Mouse (Mus musculus) right cerebral cortex, postnatal 4 days (tissue): ENCODE results near the gene Kcnmb2.

Experiments
- DNase-seq: peaks from one replicate; pipeline ENCODE4 v3.0.0-alpha.2; 2022

Kcnmb2 gene

DNA sequence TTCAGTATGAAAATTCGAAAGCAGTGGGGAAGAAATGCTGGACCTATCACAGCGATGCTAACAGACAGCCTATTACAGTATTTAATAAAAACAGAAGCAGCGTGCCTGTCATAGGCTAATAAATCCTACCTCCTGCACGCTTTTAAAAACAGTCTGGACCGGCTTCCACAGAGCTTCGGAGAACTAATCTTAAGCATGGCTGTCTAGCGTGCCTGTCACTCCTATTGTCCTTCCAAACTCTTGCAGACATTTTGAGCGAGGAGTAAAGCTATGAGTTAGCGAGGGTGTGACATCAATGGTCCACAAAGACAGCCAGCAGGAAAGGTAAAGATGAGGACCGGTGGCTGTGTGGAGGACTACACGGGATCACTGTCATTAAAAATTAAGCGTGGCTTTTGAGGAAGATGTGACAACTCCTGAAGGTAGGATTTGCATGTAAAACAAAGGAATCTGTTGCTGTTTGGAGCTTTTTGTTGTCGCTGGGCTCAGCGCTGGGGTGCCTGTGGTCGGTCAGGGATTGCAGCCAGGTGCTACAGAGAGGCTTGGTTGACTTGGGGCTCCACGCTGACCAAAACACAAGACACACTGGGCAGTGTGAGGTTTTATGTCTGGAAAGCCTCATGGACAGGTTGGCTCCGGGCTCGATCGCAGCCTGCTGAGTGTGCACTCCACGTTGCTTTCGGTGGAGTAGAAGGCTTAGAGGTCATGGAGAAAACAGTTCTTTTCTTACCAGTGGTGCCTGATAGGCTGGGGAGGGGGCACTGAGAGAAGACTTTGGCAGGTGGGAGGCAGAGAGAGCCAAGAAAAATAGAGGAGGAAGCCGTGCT is at the start of gene Kcnmb2:
Gene Kcnmb2, plus strand, starts transcription at position 4 of the 827 bp plus-strand sequence.
- peak; percentile 23 for DNase-seq

- DNase-seq, result no peak
Observed at GRCm38 (mm10) chr3:31863522-31863921, 38.8 kb upstream of the Kcnmb2 start.

- no peak for DNase-seq
Observed at GRCm38 (mm10) chr3:31864070-31864469, 38.2 kb upstream of the Kcnmb2 start.

GRCm38 (mm10) chr3:31871461-31871860 is 30.8 kb upstream of the Kcnmb2 start:
- DNase-seq, result no peak

DNA sequence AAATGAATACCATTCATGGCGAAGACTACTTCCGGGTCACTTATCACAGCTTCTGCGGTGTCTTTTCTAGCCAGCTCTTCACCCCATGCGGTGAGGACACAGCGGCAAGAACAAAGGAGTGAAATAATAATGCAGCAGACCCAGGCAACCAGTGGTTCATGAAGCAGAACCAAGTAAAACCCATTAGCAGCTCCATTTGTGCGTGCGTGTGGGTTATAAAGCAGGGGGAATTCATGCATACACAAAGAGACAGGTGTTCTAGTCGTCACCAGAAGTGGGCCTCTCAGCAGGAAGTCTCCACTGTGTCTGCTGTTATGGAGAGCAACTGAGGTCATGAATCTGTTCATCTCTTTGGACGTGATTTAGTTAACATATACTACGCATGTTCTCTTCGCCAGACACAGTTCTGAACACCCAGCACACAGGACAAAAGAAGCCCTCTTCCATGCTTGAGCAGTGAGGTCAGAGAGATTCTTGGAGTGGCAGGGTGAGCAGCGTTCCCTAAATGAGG is 19.6 kb upstream of the Kcnmb2 start:
- DNase-seq, result no peak

GRCm38 (mm10) chr3:31892653-31893052 is 9.7 kb upstream of the Kcnmb2 start:
- no peak for DNase-seq

DNA sequence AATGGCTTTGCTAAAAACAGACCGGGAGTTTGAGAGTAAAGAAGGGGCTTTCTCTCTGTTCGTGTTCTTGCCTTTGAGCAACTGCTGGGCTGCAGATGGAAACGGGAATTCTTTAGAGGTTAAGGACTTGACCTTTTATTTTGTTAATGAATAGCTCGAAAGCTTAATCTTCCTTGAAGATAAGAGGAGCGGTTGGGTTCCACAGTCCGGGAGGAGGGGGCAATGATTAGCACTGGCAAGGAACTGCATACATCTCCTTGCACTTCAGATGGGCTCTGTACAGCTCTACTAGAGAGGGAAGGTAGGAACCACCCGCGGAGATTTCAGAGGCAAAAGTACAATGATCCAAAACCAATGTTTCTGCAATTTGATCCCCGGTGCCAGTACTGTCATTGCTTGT is 1.2 kb downstream of the Kcnmb2 start:
- peak; percentile 5 for DNase-seq

GRCm38 (mm10) chr3:31904156-31904555 is 1.8 kb downstream of the Kcnmb2 start:
- DNase-seq, result no peak

- DNase-seq, result no peak
Observed at GRCm38 (mm10) chr3:31911168-31911567, 8.9 kb downstream of the Kcnmb2 start.

DNA sequence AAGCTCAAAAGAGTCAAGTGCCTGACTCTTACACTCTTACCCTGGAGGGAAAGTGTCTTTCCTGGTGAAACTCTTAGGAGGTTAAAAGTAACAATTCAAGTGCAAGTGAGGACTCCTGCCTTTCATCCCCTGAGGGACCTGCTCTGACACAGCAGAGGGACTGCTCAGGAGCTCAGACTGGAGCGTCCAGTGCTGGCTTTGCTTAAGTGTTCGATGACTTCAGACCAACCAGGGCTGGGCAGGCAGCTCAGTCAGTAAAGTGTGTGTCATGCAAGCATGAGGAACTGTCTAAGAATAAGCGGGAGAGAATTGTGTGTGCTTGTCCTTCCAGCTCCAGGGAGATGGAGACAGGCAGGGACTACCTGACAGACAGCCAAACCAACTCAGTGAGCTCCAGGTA is 9.4 kb downstream of the Kcnmb2 start:
- DNase-seq, result no peak

DNA sequence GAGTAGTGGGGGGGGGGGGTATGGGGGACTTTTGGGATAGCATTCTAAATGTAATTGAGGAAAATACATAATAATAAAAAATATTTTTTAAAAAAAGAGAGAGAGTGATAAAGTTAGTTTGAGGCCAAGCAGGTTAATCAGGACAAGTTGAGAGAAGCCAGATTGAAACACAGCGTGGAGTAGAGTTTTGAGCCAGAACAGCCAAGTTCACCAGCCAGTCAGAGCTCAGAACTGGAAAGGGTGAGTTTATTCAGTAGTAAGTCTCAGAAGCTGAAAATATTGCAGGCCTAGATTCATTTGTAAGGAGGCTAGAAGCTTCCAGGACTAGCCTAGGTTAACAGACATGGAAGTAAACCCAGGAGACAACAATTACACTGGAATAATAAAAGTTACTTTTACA is 26.2 kb downstream of the Kcnmb2 start:
- no peak for DNase-seq

- no peak for DNase-seq
Observed at GRCm38 (mm10) chr3:31934704-31935103, 32.4 kb downstream of the Kcnmb2 start.

DNA sequence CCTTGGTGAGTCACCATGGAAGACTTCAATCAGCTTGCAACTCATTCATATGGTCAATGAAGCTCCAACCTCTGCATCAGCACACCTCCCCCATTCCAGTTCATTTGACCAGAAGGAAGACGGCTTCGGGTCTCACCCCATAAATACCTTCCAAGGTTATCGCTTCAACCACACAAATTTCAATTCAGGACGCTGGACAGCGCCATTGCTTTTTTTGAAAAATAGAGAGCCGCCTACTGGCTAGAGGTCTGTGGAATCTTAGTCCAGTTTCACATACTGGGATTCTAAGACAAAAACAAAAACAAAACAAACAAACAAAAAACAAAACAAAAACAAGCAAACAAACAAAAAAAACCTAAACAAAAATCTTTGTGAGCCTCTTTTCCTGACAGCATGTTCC is 39.2 kb downstream of the Kcnmb2 start:
- no peak for DNase-seq

GRCm38 (mm10) chr3:31954213-31954612 is 51.9 kb downstream of the Kcnmb2 start:
- no peak for DNase-seq

GRCm38 (mm10) chr3:31955004-31955403 is 52.7 kb downstream of the Kcnmb2 start:
- no peak for DNase-seq

DNA sequence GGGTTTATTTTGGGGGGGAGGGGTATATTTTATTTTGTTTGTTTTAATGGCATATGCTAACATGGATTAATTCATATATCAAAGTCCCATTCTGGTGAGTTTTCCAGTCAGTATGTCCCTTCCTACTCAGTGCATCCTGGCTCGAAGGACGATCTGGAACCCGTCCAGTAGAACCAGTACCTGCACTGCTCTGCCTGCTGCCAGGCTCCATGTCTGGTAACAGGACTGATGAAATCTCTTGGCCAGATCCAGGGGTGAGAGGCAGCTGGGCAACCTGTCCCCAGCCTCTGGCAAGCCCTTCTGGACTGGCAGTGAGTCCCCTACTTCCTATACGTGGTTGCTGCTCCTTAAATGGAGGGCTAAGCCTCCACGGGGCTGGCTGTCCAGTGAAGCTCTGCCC is 57.5 kb downstream of the Kcnmb2 start:
- DNase-seq, result no peak

GRCm38 (mm10) chr3:31961175-31961574 is 58.9 kb downstream of the Kcnmb2 start:
- no peak for DNase-seq

GRCm38 (mm10) chr3:31963076-31963475 is 60.8 kb downstream of the Kcnmb2 start:
- DNase-seq, result no peak

GRCm38 (mm10) chr3:31979661-31980060 is 77.4 kb downstream of the Kcnmb2 start:
- no peak for DNase-seq

DNA sequence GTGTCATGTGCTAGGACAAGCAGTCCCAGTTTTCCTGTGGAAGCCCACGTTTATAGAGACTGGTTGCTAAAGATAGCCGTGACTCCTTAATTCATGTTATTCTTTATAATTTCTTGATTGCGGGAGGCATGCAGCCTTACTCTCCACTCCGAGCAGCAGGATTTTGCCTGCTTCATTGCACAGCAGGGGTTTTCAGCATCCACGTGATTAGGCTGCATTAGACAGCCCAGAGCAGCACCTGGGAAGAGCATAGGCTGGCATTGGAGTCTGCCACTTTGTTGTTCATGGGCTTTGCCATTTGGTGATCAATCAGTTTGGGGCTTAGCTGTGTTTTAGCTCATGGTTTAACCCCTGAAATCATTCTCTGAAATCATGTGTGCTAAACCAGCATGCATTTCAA is 80.1 kb downstream of the Kcnmb2 start:
- no peak for DNase-seq

DNA sequence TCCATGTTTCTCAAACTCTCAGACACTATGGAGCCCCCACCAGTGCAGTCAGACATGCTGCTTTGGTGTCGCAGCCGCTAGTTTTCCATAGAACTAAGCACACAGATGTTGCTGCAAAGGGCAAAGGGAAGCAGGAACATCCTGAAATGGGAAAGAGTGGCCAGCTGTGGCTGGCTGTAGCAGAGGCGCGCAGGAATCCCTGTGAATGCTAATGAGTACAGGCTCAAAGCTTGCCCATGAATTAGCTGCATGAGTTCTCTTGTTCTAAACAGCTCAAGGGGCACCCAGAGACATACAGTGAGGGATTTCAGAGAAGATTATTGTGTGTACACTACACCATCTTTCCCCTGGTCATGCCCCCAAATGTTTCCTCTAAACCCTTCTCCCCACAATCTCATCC is 82.8 kb downstream of the Kcnmb2 start:
- DNase-seq, result no peak

GRCm38 (mm10) chr3:31991526-31992045 is 89.3 kb downstream of the Kcnmb2 start:
- DNase-seq, result no peak

DNA sequence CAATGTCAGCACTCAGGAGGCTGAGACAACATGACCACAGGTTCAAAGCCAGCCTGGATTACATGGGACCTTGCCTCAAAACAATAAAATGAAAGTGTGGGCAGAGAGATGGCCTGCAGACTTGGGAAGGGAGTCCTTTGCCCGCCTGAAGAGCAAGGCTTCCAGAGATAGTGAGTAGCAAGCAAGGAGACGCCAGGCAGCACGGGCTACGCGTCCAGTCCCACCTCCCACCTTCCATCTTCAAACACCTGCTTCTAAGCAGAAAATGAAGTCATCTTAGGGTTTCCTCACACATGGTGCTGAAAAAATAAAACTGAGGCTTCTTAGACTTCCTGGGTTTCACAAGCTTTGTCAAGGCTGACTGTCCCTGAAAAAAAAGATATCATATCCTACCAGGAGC is 109.3 kb downstream of the Kcnmb2 start:
- no peak for DNase-seq

GRCm38 (mm10) chr3:32012205-32012931 is 110.1 kb downstream of the Kcnmb2 start:
- no peak for DNase-seq
